Mouse (Mus musculus) lung, postnatal 10 days (tissue): ENCODE measurements around the gene Ttc39a.

Source experiments
- DNase-seq: peaks from one replicate; pipeline ENCODE4 v3.0.0; 2021

Ttc39a gene

DNA sequence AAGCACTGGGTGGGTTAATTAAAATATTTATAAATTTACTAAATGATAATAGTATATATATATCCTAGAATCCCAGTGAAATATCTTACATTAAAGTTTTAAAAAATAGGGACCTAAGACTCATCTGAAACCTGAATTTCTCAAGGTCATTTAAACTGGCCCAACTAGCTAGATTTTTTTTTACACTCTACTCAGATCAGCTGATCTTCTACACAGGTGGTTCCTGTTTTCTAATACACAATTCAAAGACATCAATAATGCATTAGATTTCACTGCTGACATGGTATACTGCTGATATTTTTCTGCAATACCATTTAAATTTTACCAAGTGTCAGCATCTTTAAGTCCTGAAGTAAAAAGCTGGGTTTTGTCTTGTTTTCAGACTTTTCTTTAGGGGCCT lies 57.5 kb downstream of the Ttc39a start:
- no peak for DNase-seq

DNA sequence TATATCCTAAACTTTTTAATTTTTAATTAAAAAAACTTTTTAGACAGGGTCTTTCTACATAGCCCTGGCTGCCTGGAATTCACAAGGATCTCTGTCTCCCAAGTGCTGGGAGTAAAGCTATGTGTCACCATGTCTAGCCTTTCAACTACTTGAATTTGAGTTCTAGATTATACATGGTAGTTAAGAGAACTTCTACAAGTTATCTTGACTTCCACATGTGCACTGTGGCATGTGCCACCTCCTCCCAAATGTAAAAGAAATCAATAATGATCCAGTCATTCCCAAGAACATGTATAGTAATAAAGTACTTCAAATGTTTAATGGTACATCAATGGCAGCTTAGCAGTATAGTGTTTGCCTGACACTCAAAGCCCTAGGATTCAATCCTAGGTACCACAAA lies 61.3 kb downstream of the Ttc39a start:
- DNase-seq: no peak

DNA sequence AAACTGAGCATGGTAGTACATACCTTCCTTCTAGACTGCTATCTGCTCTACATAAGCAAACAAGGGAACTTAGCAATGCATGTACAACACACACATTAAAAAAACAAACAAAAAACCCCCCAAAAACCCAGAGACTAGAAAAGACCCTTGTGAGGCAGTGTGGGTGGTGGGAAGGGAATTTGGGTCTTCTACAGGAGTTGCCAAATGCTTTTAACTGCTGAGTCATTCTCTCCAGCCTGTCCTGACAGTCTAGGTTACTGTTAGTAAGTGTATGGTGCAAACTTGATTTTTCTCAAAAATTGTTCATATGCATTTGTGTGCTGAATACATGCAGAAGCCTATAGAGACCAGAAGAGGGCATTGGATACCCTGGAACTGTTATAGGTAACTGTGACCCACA lies 65.2 kb downstream of the Ttc39a start:
- DNase-seq: no peak

DNA sequence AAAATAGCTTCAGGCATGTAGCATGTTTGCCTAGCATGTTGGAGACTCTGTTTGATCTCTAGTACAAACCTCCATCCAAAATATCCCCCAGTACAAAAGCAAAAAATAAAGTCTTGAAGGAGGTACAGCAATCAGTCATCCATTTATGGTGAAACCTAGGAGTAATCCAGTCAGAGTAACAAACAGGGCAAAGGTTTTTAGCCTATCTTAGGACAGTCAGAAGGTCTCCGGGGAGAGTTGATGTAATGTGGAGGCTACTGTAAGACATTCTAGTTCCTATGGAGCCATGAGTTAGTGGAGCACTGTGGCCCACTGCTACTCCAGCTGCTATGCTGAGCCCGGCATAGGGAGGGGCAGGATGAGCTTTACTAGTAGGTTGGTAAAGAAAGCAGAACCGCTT lies 66.1 kb downstream of the Ttc39a start:
- DNase-seq: no peak

DNA sequence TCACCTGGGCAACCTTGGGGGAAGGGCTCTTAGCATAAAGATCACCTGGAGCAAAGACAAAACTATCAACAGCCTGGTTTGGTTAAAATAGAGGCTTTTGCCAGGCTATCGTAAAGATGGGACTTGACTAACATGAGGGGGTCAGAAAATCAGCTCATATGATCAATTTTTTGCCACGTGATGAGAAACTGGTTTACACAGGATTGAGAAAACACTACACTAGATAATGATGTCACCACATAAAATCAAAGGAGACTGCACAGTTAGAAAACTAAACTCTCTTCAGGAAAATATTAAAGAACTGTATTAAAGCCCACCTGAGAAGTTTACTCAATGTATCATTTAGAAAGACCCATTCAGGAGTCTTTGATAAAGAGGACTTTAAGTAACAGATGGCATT lies 68.7 kb downstream of the Ttc39a start:
- no peak for DNase-seq

DNA sequence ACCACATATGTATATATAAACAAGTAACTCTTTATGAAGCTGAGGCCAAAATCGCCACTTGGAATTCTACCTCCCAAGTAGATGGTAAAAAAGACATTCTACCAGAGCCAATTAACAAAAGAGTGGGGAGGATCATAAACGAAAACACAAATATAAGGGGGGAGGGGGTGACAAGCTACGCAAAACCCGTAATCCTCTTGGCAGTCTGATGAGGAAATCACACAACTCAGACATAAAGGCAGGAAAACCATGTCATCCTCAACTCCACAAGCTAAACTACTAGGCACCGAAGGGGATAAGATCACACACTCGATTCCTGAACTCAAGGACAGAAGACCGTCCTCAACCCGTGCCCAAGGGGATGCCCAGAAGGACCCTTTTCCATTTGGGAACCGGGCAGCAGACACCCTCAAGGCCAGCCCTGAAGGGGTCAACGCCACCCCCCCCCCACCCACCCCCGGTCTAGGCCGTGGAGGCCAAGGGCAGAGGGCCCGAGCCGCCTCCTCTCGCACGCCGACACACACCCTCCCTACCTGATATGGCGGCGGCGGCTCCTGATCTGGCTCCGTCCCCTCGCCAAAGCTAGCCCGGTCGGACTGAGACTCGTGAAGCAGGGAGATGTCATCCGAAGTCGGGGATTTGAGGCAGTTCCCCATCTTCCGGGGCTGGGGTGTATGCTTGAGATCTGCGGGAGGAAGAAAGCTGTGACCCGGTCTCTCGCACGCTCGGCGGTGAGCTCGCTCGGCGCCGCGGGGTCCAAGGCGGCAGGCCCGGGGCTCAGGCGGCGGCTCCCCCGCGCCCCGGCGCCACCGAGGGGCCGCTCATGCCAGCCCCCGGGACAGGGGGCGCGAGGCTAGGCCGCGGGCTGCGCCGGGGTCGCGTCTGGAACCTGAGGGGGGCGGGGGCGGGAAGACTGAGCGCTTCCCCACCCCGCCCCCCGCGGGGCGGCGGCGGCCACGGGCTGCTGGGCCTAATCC lies 69.4 kb downstream of the Ttc39a start:
- peak; percentile 56 for DNase-seq

DNA sequence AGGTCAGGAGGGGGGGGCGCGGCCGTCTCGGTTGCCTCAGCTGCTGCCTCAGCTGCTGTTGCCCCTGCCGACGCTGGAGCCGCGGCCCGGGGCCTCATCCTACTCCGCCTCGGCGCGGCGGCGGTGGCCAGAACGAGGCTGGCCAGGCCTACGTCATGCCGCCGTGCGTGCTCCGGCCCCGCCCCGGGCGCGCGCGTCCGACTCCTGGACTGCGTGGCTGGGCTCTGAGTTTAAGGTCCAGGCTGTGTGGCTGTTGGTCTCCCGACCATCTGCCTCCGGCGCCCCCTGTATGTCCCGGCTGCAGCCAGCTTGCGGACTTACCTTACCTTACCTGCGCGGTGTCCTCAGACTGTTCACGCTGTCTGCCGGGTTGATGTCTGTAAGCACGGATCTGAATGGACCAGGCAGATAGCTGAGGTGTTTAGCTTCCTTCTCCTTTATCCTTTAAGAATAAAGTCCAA lies 70.2 kb downstream of the Ttc39a start:
- peak; percentile 94 for DNase-seq

DNA sequence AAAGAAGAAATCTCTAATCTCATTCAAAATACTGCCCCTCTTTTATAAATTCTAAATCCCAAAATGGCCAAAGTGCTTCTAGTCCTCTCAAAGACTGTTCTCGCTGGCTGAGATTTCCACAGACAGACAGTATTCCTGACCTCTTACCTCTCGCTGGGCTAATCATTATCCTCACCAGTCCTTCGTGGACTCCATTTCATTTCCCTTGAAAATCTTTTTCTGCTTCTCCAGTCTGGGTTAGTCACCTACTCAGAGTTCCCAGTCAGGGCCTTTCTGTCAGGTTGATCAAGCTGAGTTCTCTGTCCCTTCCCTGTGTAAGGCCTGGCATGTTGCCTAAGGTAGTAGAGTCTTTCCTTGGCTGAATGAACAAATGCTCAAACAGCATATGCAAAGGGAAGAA lies 71.0 kb downstream of the Ttc39a start:
- no peak for DNase-seq

DNA sequence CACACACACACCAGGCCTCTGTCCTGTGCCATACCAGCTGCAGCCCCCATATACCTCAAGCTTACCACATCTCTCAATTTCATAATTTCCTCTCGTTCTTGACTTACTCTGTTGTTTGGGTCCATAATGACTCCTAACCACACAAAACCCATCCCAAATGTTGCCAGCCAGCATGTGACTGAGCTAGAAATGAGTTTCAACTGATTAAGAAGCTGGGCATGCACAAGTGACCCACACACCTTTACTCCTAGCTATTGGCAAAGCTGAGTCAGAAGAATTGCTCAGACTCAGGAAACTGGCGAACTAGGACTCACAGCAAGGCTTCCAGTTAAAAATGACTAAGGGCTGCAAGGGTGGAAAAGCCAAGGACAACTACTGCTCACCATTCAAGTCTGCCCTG lies 75.0 kb downstream of the Ttc39a start:
- no peak for DNase-seq

DNA sequence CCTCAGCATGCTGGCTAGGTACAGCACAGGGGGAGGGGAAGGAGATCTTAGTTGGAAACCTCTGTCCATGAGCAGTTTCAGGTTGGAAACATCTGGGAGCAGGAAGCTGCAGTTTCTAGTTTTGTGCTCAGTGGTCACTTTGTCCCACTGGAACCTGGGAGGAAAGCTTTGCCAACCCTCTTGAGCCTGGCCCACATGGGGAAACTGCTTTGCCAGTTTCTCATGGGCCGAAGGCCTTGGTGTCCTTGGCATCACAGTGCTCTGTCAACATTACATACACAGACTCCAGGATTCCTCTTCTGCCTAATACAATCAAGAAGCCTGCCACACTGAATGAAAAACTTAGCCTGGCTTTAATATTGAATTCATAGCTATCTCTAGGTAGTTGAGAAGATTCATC lies 76.3 kb downstream of the Ttc39a start:
- DNase-seq: no peak

DNA sequence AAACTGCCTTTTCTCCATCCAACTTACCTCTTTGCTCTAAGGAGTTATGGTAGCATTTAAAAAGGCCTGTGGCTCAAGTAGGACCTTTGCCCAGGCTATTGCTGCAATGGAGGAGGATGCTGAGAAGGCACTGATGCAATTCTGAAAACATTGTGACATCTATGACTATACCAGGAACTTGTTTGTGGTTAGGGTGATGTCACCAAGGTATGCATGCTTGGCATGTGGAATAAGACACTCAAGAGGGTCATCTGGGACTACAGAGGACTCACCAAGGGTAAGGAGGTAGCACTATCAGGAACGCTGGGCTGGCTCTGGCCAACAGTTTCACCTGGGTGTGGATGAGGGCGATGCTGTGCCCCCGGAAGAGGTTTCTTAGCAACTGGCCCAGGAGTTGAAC lies 78.2 kb downstream of the Ttc39a start, which contains the start of gene Rnf11:
TSS of gene Rnf11 (minus strand) at position 108 of the 400 bp plus-strand sequence.
- peak; percentile 3 for DNase-seq

DNA sequence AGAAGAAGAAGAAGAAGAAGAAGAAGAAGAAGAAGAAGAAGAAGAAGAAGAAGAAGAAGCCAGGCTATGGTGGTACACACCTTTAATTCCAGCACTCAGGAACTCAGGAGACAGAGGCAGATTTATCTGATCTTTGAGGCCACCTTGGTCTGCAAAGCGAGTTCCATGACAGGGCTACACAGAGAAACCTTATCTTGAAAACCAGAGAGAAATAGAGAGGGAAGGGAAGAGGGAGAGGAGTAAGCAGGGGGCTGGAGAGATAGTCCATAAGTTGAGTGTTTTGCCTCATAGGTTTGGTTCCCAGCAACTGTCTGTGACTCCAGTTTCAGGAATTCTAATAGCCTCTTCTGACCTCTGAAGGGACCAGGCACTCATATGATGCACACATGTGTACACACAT lies 82.4 kb downstream of the Ttc39a start:
- DNase-seq: no peak

DNA sequence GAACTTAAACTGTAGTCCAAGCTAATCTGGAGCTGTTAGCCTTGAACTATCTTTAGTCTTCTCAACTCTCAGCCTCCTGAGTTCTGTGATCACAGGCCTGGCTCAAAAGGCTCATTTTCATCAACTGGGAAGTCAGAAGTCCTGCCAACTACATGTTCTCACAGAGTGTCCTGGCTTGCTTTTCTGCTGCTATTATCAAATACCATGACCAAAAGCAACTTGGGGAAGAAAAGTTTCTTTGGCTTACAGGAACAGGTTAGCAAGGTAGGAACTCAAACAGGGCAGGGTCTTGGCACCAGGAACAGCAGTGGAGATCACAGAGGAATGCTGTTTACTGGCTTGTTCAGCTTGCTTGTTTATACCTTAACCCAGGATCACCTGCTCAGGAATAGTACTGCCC lies 87.2 kb downstream of the Ttc39a start:
- no peak for DNase-seq
